Mouse (Mus musculus) WW6 (cell line): ENCODE measurements around the gene Rad51d.
A peak's percentile ranks its signal among the peaks of the same experiment; 100 is the strongest.

ENCODE experiments used
- DNase-seq: peaks from one replicate; pipeline ENCODE4 v3.0.0-alpha.2; 2013; ENCODE audit warnings: low read depth, low spot score

The Rad51d gene

DNA sequence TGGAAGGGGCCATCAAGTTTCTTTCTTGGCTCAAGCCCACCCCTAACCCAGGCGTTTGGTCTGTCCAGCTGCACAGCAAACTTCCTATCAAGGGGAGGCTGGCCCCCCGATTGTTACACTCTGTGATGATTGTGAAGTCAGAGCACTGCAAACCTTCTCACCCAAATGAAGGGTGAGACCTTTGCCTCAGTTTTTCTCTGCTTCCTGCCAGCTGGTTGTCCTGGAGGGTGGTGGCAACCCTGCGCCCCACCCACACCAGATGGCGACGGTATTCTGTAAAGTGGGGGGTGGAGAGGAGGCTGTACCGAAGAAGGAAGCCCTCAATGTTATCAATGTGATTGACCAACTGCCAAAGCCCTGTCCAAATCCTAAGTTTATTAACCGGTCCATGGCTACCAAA lies 1.5 kb upstream of the Rad51d start, which contains the start of gene Fndc8:
Fndc8 (plus strand) TSS at position 189 of the 400 bp plus-strand sequence.
- no peak for DNase-seq

- DNase-seq = no peak
These were observed 681 bp downstream of the Rad51d start for GRCm38 (mm10) chr11:82889524-82890341.

DNA sequence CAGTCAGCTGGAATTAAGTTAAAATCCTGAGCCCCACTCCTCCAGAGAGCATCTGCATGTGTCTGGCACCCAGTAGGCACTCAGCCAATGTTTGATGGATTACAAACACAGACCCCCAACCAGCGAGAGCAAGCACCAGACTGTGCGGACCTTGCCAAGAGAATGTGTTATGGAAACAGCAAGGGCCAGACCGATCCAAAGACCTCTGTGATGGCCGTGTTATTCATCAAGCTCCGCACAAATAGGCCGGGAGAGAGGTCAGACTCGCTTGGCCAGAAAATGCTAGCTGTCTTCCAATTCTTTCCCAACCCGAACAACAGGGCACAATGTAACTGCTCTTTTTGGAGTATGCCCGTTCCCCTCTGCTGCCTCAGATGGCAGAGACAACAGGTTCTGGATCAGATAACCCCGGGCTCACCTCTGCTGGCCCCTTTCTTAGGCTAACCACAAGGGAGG lies 1.9 kb downstream of the Rad51d start:
- no peak for DNase-seq

- no peak for DNase-seq
These were observed 3.9 kb downstream of the Rad51d start for GRCm38 (mm10) chr11:82886559-82886958.

- no peak for DNase-seq
These were observed 7.2 kb downstream of the Rad51d start for GRCm38 (mm10) chr11:82883180-82883579.

DNA sequence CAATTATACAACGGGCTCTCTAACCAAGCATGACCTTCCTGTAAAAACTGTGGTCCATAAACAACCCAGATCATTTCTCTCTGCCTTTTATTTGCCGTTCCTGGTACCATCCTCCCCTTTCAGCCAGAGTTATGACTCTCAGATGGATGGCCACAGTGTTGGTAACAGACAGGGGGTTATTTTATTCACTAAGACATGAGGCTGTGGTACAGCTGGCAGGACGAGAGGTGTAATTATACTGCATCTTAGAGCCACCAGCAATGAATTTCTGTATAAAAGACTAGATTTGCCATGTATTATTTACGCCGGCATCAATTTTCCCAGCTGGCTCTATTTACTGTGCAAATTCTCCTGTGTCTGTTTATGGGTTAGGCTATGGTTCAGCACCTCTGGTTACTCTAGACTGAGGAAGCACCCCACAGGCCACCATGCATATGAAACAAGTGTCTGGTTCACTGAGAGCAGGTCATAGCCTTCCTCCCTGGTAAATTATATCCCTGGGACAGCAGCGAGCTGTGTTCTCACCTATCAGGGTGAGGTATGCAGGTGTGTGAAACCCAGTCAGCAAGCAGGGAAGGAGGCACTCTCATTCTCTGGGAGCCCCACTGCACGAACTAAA lies 12.6 kb downstream of the Rad51d start:
- DNase-seq = no peak

GRCm38 (mm10) chr11:82875631-82876030 lies 14.8 kb downstream of the Rad51d start:
- no peak for DNase-seq

DNA sequence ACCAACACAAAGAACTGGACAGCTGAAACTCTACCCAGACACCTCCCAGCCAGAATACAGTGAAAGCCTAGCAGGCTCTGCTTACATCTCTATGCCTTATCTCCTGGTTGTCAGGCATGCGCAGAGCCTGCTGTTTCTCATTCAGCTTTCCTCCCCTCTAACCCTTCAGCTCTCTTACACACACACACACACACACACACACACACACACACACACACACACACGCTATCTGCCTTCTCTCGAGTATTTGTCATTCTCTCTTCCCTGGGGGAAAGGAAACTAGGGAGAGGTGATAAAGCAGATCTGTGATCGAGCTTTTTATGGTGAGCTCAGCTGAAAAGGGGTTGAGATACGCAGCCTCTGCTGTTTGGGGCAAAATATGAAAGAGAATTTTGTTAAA lies 15.5 kb downstream of the Rad51d start:
- no peak for DNase-seq

- DNase-seq = peak; percentile 91
These were observed 19.4 kb downstream of the Rad51d start, which contains the start of gene Rffl for GRCm38 (mm10) chr11:82871031-82871446. Rffl (minus strand) TSS chr11:82871210.

DNA sequence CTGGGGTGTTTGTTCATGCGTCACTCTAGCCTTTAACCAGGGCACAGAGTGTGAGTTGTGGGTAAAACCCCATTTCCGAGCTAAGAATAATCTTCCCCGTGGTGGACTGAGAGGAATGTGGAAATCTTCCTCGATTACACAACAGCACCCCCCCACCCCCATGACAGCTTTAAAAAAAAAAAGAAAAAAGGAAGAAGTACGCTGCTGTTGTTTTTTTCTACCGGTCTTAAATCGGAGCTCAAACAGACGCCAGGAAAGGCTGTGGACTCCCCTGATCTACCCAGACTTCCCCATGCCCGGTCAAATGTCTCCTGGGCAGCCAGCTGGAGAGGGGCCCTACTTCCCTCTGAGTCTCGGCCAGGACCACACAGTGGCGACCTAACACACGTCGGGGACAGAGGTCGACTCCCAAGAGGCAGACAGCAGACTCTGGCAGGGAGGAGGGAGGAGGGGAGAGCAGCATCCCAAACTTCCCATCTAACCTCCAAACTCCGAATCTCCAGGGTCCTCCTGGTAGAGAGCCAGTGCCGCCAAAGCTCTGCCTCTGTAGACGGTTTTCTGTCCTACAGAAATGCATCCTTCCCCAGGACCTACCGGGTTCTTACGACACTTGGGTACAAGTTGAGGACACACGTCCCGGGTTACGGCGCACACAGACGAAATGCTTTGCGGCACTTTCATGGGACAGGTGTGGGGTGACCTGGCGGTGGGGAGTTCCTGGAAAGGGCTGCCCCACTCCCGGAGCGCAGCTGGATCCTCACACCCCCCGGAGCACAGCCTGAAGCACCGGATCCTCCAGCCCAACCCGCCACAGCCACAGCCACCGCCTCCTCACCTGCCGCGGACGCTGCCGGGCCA lies 20.0 kb downstream of the Rad51d start:
- peak; percentile 74 for DNase-seq

- DNase-seq = no peak
These were observed 20.8 kb downstream of the Rad51d start for GRCm38 (mm10) chr11:82869506-82870172.

GRCm38 (mm10) chr11:82867956-82868355 lies 22.5 kb downstream of the Rad51d start:
- DNase-seq = no peak

GRCm38 (mm10) chr11:82866850-82867564 lies 23.4 kb downstream of the Rad51d start:
- no peak for DNase-seq

- DNase-seq = no peak
These were observed 24.5 kb downstream of the Rad51d start for GRCm38 (mm10) chr11:82865957-82866356.

- no peak for DNase-seq
These were observed 26.9 kb downstream of the Rad51d start for GRCm38 (mm10) chr11:82863488-82863931.

GRCm38 (mm10) chr11:82863059-82863458 lies 27.4 kb downstream of the Rad51d start:
- no peak for DNase-seq

- no peak for DNase-seq
These were observed 27.8 kb downstream of the Rad51d start for GRCm38 (mm10) chr11:82862638-82863037.

DNA sequence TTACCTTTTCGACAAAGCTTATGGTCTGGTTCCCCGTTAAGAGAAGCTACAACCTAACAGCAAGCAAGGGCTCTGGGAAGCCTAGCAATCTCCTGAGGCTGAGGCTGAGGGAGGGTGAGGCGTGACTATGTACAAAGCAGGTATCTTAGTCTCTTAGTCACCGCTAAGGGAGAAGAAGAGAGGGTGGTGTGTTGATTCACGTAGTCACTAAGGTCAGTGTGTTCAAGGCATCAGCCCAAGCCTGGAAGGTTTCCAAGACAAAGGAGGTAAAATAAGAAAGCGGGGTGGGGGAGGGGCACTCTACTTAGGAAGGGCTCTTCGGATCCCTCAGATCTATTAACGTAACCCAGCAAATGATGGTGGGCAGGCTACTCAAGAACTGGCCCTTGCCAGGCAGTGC lies 28.9 kb downstream of the Rad51d start:
- no peak for DNase-seq

- no peak for DNase-seq
These were observed 29.7 kb downstream of the Rad51d start for GRCm38 (mm10) chr11:82860759-82861158.

GRCm38 (mm10) chr11:82857307-82857848 lies 33.0 kb downstream of the Rad51d start:
- DNase-seq = no peak
